Mouse (Mus musculus) urinary bladder, postnatal 4 days (tissue): ENCODE data around the gene Nmt1.

Experiments
- DNase-seq, 2 experiments: peaks; one replicate each; pipeline ENCODE4 v3.0.0; 2021 to 2022; ENCODE audit warnings: low spot score in 2 of 2

Gene Nmt1

GRCm38 (mm10) chr11:103105810-103106209, 77.8 kb downstream of the Nmt1 start:
- DNase-seq = no peak

- no peak for DNase-seq
Measured at GRCm38 (mm10) chr11:103106386-103106785, 78.4 kb downstream of the Nmt1 start.

DNA sequence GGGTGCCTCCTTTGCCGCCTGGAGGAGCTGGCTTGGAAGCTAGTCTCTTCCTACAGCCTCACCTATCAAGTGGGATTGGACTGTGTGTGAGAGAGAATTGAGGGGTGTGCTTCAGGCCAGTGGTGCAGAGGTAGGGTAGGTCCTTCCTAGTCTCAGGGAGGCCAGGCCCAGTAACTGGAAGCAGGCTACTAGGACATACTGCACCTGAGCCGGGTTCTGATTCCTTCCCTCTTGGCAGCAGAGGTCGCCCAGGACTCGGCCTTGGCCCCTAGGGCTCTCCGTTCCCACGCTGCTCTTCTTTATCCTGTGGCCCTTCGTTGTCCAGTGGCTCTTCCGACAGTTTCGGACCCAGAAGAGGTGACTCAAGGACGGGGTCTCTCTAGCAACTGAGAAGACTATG, 83.3 kb downstream of the Nmt1 start:
- no peak for DNase-seq

DNA sequence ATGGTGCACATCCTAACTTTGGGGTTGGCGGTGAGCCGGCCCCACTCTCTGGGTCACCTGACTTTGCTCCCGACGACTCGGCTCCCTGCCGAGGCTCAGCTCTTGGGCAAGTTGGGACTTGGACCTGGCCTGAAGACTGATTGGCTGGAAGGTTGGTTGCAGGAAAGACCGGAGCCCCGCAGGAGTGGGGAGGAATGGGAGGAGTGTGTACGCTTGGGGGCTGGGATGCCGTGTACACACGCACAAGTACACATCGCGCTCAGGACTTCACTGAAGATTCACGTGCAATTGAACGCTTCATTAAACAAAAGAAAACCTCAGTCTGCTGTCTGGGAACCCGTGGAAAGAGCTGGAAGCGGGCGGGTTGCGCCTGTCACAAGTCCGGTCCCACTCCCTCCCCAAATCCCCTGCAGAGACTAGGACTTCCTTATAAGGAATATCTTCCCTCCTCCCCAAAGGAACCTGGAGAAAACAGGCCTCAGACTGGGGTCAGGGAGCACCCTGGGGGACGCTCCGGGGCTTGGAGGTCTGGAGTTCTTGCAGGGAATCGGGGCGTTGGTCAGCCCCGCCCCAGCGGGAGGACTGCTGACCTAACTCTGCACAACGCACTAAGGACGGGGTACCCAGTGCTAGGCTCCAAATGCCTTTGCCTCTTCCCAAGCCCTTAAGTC, 84.0 kb downstream of the Nmt1 start:
- DNase-seq = peak; percentile 84 to 85

DNA sequence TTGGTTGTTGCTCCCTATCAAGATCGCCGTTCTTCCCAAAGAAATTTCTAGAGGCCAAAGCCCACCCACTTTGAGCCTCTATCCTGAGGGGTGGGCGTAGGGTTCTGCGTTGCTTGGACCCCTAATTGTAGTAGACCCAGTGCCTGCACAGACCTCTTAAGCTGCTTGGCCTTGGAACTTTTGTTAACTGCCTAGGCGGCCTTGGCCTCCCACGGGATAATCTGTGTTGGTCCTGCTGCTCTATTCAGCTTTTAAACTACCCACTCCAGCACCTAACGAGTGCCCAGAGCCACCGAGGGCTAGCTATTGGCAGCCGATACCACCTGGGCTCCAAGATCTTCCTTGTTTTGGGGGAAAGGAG, 84.5 kb downstream of the Nmt1 start:
- DNase-seq = no peak

DNA sequence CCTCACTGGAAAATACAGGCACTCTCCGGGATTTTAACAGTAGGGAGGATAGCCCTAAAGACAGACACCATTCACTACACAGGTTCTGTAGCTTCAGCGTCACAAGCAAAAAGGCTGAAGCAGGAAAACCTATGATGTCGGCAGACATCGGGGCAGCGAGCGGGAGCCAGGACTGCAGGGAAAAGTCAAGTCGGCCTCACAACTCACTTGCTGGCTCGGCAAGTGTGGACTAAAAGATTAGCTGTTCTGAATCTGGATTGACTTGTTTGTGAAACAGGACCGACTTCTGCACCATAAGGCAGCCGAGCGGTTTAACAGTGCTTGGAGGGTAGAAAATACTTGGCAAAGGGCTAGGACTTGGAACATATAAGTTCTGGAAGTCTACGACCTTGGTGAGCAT, 85.0 kb downstream of the Nmt1 start:
- DNase-seq = no peak

DNA sequence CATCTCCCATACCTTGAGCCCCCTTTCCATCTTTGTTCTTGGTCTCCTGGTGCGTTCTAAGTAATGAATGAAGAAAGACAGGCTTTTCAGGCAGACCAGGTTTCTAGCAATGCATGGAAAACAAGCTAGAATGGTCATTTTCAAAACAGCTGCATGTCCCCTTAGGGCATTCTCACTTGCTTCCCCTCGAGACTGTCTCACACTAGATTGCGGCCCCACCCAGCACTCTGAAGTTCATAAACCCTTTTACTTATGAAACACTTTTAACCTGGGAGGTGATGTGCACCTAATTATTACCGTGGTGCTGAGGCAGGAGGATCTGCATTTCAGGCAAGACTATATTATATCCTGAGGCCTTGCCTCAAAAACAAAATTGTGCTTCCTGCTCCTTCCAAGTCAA, 85.8 kb downstream of the Nmt1 start:
- no peak for DNase-seq

GRCm38 (mm10) chr11:103114270-103114943, 86.4 kb downstream of the Nmt1 start:
- no peak for DNase-seq

DNA sequence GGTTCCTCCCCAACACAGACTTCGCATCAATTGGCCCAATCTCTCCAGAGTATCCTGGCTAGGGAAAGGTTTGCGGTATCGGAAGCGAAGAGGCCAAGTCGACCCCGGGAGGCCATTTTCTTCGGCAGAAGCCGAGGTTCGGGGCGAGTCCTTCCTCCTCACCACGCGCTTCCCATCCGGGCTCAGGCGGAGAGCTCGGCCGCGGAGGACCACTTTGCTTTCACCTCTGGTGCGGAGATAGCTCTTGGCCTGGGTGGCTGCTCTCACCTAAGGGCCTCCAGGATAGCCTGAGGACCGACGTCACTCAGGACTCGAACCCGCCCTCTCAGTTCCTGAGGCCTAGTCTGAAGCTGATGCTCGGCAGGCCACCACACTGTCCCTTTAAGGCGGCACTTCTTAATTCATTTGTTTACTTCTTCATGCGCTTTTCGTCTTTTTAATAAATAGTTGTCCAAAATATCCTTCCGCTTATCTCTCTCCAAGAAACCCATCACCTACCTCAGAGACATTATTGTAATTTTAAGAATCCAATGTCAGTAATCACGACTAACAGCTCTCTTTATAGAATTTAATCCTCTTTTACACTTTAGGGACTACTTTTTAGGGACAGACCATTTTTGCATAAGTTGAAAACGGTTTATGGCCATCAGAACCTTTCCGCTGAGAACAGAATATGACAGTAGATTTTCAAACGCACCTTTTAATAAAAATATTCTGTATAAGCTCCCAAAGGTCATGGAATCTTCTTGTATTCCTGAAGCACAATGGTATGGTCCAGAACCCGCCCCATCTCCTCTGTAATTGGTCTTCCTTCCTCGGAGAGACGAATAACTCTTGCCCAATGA, 87.4 kb downstream of the Nmt1 start:
- peak; percentile 71 to 78 for DNase-seq

GRCm38 (mm10) chr11:103116008-103116818, 88.2 kb downstream of the Nmt1 start, which contains the start of gene Hexim1:
Gene Hexim1 (plus strand): TSS chr11:103116231.
- peak; percentile 100 for DNase-seq

DNA sequence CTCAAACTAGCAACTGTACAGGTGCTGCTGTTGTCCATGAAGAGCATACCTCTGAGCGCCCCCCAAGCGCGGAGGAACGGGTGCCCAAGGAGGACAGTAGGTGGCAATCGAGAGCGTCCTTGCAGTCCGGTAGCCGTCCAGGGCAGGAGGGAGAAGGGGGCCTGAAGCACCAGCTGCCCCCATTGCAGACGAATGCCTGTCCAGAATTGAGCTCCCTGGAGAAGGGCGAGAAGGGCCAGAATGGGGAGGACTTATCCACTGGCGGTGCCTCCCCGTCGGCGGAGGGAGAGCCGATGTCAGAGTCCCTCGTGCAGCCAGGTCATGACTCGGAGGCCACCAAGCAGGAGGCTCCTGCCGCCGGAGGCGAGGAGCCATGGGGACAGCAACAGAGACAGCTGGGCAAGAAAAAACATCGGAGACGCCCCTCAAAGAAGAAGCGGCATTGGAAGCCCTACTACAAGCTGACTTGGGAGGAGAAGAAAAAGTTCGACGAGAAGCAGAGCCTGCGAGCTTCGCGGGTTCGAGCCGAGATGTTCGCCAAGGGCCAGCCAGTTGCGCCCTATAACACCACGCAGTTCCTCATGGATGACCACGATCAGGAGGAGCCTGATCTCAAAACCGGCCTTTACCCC, 89.1 kb downstream of the Nmt1 start:
- DNase-seq = peak; percentile 70 to 78

DNA sequence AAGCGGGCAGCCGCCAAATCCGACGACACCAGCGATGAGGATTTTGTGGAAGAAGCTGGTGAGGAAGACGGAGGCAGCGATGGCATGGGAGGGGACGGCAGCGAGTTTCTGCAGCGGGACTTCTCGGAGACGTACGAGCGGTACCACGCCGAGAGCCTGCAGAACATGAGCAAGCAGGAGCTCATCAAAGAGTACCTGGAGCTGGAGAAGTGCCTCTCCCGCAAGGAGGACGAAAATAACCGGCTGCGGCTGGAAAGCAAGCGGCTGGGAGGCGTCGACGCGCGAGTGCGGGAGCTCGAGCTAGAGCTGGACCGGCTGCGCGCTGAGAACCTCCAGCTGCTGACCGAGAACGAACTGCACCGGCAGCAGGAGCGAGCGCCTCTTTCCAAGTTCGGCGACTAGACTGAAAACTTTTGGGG, 89.6 kb downstream of the Nmt1 start:
- DNase-seq = peak in 1 of 2 experiments; percentile 62
